Mouse (Mus musculus) olfactory bulb, adult 2 months (tissue): Measurements from ENCODE around the gene Ankrd39.

ENCODE experiments used
- CTCF ChIP-seq: fragments of 200-500 bp; IDR thresholded peaks from 2 replicates; pipeline ENCODE4 v1.5.1; 2012; ENCODE audit warnings: low read depth, mild to moderate bottlenecking, low read length, moderate library complexity; ENCODE audit not compliant: insufficient read depth
- POLR2A ChIP-seq: fragments of 200-500 bp; IDR thresholded peaks from 2 replicates; pipeline ENCODE4 v1.6.1; 2012; ENCODE audit warnings: mild to moderate bottlenecking, low read depth, low read length, moderate library complexity; ENCODE audit not compliant: insufficient read depth

- TF ChIP-seq POLR2A (no peak), CTCF (no peak)
Observed at GRCm38 (mm10) chr1:36582211-36582610, 35.0 kb upstream of the Ankrd39 start.
